ENCODE assay signal across 8 mouse cellular contexts in genomic region chr2:10284636-10285270, GRCm38 (mm10).
A peak's percentile ranks its signal among the peaks of the same experiment; 100 is the strongest.
DNase-seq lines count a peak whose midpoint lies in the region; ATAC-seq lines count a peak whose summit lies in the region.

No protein-coding gene starts in this region.

- H3K27ac ChIP-seq in neural tube, embryonic 11.5 days (ENCODE audit: low read depth, low read length) = no peak overlapping the region

- no peaks in the 10 kb centered on the region for H3K9me3 ChIP-seq in neural tube, embryonic 11.5 days (ENCODE audit: control insufficient read depth, low read length)

- H3K9ac ChIP-seq in neural tube, embryonic 11.5 days (ENCODE audit: low read length) = no peak overlapping the region

- no peaks in the 10 kb centered on the region for H3K36me3 ChIP-seq in neural tube, embryonic 11.5 days (ENCODE audit: control insufficient read depth, insufficient read depth, low read length)

- peak; percentile 36 to 40 for DNase-seq in cerebellum, postnatal 10 days
- DNase-seq in cerebellum, adult 11-12 months = no peak
- peak; percentile 64 for DNase-seq in urinary bladder, postnatal 14 days (ENCODE audit: low spot score)
- no peak for DNase-seq in urinary bladder, postnatal 25 days (ENCODE audit: low spot score)
- DNase-seq in heart, adult 9 months (ENCODE audit: low spot score in 2 of 2) = peak; percentile 14 to 38
- DNase-seq in kidney, postnatal 10 days = peak; percentile 63
- DNase-seq in neural tube, embryonic 11.5 days (ENCODE audit: low spot score) = peak; percentile 72
- DNase-seq in thymus, postnatal 10 days (ENCODE audit: low spot score in 2 of 2) = no peak

- ATAC-seq in neural tube, embryonic 11.5 days (ENCODE audit: insufficient read depth, low FRiP score, low TSS enrichment) = peak; percentile 65

- H3K4me3 ChIP-seq in neural tube, embryonic 11.5 days (ENCODE audit: low read depth, low read length) = no peak overlapping the region

- H3K4me2 ChIP-seq in neural tube, embryonic 11.5 days (ENCODE audit: low read depth) = no peak overlapping the region

- H3K4me1 ChIP-seq in neural tube, embryonic 11.5 days (ENCODE audit: control insufficient read depth, insufficient read depth, low read length) = no peaks in the 10 kb centered on the region

- peaks cover 7% of the 10 kb centered on the region for H3K27me3 ChIP-seq in neural tube, embryonic 11.5 days (ENCODE audit: control insufficient read depth, insufficient read depth, low read length)

- 3% methylated on average over 10 of the region's 10 CpGs for WGBS in neural tube, embryonic 11.5 days

Comparison
In these comparisons a context has a peak if more than half of its experiments do, and no peak if none do; other contexts are left out.
1. DNase-seq: peak in cerebellum, postnatal 10 days (2 of 2), urinary bladder, postnatal 14 days (single experiment), heart, adult 9 months (2 of 2), kidney, postnatal 10 days (single experiment) and neural tube, embryonic 11.5 days (single experiment); none in cerebellum, adult 11-12 months (single experiment), urinary bladder, postnatal 25 days (single experiment) and thymus, postnatal 10 days (0 of 2).